Mouse (Mus musculus) WW6 (cell line): ENCODE data around the gene Rab13.
"Not testable (repeated sequence)": the region's sequence is repeated elsewhere in the genome, so short reads cannot be mapped to it uniquely, and the experiment has no call there.

Source experiments
- DNase-seq: peaks from one replicate; pipeline ENCODE4 v3.0.0-alpha.2; 2013; ENCODE audit warnings: low read depth, low spot score

Rab13 gene

DNA sequence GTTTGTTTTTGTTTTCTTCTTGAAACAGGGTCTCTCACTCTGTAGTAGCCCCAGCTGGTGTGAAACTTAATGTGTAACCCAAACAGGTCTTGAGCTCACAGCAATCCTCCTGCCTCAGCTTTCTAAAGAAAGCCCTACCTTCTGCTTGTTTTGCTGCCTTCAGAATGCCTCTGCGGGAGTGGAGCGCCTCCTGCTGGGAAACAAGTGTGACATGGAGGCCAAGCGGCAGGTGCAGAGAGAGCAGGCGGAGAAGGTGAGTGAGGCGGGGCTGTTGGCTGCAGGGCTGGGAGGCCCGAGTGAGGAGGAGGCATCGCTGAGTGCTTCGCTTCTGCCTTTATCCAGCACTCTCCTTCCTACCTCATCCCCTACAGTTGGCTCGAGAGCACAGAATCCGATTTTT, 10.8 kb downstream of the Rab13 start:
- DNase-seq = no peak

DNA sequence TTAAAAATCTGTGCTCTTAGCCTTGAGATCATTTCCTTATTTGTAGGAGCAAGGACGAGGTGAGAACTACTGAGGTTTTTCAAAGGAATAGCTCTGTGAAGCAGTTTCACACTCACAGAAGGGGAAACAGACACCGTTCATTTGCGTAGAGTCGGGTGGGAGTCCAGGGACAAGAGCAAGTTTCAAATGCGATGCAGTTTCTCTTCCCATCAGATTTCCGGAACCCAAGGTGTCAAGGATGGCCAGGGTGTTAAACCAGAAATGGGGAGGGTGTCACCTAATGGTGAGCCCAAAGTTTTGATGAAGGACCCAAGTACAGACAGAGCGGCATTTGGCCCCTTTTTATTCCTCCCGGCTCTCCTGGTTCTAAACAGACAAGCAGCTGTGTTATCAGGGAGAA, 17.6 kb downstream of the Rab13 start:
- no peak for DNase-seq

DNA sequence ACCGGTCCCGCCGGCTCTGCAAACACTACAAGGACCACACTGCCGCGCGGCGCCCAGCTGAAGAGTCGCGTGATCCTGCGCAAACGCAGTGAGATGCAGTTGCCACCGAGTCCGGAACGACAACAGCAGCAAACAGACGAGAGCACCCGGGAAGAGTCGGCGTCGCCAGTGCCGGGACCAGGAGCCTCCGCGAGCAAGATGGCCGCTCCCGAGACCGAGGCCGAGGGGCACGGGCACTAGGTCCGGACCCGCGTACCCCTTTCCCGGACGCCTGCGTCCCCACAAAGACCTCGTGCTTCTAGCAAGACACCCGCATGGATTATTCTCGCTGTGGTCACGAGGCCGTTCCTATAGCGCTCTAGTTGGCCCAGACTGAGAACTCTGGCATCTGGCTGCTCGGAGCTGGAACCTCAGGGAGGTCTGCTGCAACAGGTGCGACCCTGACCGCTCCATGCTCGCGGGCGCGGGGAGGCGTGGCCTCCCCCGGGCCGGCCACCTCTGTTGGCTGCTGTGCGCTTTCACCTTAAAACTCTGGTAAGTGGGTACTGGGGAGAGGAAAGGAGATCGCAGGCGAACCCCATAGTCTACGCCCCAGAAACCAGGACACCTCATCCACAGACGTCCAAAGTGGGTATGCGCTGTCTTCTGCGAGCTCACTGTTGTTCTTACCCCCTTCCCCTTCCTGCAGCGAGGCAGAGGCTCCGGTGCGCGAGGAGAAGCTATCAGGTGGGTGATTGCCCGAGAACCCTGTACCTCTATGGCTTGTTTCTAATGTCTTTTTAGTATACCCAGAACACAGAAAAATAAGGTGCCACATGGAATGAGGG, 18.2 kb downstream of the Rab13 start, which contains the start of gene Jtb:
Jtb (plus strand) TSS at position 91 of the 827 bp plus-strand sequence.
- peak; percentile 87 for DNase-seq

DNA sequence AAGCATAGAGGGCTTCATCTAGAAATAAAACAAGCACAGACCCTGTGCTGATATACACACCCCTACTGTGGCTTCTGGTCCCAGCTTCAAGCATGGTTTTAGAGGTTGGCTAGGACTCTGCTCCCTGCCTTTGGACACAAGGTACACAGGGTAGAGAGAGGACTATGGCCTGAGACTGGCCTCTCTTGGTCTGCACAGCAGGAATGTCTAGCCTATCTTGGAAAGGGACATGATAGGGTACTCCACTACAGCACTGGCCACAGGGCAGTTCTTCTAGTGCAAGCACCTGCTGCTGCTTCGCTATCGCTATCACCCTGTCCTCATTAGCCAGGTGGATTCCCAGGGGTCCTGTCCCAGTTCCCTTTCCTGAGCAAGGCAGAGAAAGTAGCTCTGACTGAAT, 27.8 kb downstream of the Rab13 start:
- no peak for DNase-seq

DNA sequence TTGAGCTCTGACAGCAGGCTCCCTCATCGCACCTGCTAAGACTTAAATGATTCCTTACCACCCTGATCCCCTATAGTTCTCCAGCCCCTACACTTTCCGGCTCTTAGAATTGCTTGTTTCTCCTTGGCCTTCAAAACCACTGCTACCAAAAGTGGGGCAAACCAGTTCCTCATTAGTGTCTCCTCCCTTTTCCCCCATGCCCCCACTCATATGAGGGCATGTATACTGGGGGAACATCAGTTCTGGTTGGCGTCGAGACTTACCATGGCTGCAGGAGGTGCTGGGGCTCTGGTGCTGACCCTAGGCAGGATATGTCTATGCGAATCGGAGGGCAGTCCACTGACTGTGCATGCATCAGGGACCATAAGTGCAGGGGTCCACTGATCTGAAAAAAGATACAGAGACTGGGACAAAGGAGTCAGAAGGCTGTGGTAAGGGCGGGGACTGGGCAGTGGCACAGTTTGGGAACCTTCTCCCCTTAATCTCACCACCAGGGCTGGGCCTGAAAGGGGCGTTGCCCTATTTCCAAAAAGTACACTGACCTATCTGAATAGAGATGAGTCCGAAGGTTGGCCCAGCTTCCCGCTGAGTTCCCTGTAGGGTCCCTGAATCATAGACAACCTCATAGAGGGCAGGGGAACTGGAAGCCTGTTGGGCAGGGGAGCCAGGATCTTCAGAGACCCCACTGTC, 28.3 kb downstream of the Rab13 start:
- DNase-seq = no peak

DNA sequence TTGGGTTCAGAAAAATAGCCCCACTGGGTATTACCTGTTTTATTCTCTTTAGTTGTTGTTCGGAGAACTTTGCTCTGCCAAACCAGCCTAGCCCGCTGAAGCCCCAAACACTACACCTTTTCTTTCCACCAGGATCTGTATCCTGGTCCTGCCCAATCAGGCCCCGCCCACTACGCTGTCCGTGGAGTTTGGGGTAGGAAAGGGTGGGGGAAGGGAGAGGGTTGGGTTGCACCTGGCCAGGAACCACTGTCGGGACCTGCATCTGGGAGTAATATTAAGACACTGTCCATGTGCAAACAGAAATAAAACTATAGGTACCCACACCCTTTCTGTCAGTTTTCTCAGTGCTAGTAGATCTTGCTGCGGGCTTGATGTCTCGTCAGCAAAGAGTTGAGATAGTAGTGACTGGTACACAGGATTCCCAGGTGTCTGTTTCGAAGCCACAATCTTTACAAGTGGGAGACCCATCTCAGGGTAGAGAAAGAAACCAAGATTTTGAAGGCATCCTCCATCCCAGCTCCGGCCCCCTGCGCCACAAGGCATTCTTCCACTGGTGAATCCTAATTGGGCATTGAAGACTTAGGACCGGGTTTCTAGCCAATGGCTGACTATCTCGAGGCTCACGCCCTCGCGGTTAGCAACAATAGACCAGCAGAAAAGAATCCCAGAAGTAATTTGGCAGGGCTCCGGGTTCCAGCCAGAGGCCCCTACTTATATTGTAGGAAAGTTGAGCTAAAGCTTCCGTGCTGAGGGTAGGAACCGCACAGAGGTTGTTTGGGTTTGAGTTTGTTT, 29.7 kb downstream of the Rab13 start, which contains the start of gene Creb3l4:
Creb3l4 (minus strand) TSS at position 529 of the 792 bp plus-strand sequence.
- no peak for DNase-seq

DNA sequence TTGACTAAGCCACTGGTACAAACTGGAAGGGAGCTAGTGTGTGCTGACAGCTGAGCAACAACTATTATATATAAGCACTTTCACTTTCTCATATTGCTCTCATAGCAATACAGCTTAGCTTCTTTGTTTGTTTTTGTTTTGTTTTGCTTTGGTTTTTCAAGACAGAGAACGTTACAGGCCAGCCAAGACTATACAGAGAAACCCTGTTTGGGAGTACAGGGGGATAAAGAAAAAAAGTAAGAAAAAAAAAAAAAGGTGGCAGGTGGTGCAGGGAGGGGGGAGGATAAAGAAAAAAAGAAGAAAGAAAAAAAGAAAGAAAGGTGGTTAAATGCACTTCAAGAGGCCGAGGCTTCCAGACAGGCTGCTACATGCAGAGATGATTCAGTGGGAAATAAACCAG, 31.9 kb downstream of the Rab13 start:
- DNase-seq = no peak

DNA sequence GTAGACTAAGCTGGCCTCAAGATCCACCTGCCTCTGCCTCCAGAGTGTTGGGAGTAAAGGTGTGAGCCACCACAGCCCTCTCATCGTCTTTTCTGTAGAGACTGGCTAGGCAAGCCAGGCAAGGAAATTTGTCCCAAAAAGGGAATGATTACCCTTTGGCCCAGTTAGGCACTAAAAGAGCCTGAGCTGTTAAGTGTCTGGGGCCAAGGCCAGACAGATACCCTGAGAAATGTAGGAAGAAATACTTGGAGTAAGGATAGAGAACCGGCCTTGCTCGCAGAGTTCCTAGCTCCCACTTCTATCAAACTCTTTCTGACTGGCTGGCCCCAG, 34.1 kb downstream of the Rab13 start:
- no peak for DNase-seq

DNA sequence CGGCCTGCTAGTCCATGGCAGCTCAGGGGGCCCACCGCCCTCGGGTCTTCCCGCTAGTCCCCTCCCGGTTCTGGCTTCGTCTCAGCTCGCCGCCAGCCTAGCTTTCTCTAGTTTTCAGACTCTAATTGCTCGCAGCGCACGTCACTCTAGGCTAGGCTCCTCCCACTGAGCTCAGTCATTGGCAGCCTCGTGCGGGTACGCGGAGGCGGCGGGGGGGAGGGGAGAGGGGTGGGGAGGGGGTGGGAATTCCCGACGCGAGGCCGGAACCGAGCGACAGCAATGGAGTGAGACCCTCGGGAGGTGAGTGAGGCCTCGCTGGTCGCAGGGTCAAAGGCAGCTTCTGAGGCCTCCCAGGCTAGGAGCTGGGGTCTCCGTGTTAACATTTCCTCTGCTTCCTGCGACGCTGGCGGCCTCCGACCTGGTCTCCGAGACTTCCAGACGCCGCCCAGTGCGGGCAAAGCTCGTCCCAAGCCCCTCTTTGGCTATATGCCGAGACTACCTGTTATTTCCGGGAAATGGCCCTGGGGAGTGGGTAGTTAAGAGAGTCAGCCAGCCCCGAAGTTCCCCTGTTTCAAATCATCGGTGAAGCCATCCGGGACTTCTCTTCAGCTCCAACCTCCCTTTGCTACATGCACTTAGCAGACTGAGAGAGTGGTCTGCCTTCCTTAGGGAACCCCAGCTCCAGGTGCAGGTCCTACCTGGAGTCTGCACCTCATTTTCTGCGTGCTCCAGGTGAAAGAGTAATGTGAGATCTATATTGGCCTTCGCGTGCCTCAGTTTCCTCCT, 34.7 kb downstream of the Rab13 start, which contains the start of gene Slc39a1:
Slc39a1 (plus strand) TSS at position 213 of the 786 bp plus-strand sequence.
- peak; percentile 78 for DNase-seq

DNA sequence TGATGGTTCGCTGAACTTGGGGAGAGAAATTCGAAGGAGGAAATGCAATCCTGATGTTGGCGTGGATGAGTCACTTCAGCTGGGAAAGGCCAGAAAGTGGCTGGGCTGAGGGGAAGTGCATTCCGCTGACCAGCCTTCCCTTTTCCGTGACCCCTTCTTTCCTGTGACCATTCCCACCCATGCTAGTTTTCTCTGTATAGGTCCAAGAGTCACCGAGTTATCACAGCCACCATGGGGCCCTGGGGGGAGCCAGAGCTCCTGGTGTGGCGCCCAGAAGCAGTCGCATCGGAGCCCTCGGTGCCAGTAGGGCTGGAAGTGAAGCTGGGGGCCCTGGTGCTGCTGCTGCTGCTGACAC, 35.2 kb downstream of the Rab13 start:
- DNase-seq = no peak

DNA sequence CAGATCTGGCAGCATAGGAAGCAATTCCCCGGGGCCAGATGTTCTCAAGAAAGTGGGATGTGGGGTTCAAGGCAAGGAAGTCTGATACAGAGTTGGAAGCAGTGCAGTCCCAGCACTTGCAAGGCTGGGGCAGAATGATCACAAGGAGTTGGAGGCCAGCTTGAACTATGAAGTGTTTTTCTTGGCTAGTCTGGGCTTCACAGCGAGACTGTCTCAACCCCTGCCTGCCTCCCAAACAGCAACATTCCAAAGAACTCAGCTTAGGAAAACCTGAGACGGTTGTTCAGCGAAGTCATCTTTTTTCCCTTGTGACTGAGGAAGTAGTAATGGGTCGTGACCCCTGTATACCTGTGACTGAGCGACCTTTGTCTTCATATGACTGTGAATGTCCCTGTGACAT, 37.3 kb downstream of the Rab13 start:
- no peak for DNase-seq

DNA sequence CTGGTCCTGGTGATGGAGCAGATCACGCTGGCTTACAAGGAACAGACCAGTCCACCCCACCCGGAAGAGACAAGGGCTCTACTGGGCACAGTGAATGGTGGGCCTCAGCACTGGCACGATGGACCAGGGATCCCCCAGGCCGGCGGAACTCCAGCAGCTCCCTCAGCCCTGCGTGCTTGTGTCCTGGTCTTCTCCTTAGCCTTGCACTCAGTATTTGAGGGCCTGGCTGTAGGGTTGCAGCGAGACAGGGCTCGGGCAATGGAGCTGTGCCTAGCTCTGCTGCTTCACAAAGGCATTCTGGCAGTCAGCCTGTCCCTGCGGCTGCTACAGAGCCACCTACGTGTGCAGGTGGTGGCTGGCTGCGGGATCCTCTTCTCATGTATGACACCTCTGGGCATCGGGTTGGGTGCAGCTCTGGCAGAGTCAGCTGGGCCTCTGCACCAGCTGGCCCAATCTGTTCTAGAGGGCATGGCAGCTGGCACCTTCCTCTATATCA, 38.3 kb downstream of the Rab13 start:
- not testable (repeated sequence) for DNase-seq

DNA sequence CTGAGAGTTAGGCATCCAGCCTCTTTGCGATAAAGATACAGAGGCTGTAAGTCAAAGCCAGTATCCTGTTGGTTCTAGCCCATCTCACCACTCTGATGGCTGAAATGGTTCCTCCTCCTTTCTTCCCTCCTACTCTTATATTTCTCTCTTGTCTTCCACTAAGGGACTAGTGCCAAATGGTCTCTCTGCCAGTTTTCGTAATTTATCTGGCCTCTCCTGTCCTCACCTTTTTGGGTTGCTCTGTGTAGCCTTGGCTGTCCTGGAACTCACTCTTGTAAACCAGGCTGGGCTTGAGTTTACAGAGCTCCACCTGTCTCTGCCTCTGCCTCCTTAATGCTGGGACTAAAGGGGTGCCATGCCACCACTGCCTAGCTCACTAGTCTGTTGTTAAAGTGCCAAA, 39.2 kb downstream of the Rab13 start:
- DNase-seq = not testable (repeated sequence)

DNA sequence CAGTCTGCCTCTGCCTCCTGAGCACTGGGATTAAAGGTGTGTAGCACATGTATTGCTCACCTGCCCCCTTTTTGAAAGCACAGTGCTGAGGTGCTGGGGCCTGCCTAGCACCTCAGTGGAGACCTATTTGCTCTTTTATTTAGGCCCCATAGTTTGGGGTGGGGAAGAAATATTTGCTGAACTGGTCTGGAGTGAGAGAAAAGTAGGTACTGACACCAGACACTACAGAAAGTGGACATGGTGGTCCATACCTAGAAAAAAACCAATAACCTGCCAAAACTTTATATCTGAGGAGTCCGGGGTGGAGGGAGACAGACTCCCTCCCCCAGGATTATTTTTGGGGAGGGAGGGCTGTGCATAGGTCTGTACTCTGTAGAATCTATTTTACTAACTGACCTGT, 39.7 kb downstream of the Rab13 start:
- not testable (repeated sequence) for DNase-seq

DNA sequence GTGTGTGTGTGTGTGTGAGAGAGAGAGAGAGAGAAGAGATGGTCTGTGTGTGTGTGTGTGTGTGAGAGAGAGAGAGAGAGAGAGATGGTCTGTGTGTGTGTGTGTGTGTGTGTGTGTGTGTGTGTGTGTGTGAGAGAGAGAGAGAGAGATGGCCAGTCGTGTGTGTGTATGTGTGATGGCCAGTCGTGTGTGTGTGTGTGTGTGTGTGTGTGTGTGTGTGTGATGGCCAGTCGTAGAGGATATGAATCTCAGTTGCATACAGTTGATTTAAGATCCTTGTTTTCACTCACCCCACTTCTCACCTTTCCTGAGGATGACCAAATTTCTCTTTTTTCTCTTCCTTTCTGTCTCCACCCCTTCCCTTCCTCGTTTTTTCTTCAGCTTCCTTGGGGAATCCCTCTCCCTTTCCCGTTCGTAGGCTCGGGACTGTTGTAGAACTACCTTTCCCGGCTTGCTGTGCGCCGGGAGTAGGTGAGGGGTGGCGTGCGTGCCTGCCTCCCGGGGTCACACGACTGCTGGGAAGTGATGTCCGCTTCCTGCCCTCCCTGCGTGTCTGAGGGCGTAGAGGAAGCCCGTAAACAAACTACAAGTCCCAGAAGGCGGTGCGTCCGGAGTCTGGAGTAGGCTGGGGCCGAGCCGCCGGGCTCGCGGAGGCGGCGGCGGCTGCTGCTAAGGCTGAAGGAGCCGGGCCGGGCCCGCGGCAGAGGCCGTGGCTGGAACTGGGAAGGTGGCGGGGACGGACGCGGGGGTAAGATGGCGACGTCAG, 40.3 kb downstream of the Rab13 start, which contains the start of gene Crtc2:
Crtc2 (plus strand) TSS at position 511 of the 766 bp plus-strand sequence.
- peak; percentile 93 for DNase-seq

DNA sequence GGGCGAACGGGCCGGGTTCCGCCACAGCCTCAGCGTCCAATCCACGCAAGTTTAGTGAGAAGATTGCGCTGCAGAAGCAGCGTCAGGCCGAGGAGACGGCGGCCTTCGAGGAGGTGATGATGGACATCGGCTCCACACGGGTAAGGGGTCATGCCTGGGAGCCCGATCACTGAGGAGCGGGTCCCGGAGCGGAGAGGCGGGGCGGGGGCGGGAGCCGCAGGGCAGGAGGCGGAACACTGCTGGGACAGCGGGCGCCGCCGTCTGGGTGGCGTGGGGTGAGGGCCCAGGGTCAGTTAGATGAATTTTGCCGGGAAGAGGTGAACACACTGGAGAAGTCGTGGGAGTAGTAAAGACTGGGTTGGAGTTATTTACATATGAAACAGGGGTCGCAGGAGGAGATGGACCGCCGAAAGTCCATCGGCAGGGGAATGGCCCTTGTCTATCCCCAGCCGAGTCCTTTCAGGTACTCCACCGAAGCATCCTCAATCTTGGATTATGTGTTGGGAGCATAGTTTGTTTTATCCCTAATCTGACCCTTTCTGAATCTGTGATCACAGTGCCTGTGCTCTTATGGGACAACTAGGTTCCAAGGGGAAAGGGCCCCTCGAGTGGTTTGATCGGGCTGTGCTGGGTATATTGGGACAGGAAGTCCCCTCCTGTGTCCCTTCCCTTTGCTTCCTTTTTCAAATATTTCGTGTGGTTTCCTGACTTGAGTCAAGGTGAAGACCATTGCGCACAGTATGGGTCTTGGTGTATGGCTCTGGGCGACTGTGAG, 41.1 kb downstream of the Rab13 start:
- no peak for DNase-seq

DNA sequence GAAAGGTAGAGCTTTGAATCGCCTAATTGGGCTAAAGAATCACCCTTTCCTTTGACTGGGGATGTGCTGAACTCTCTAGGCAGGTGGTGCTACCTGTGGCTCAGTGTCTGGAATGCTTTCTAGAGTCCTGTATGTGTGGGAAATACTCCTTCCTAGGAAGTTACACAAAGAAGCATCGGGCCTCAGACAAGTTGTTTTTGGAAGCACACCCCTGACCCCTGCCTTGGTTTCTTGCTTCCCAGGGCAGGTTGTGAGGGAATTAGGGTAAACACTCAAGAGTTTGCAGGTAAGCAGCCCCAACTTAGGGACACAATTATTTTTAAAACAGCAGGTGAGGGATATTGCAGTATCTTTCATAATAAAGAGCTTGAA, 41.7 kb downstream of the Rab13 start:
- DNase-seq = no peak

DNA sequence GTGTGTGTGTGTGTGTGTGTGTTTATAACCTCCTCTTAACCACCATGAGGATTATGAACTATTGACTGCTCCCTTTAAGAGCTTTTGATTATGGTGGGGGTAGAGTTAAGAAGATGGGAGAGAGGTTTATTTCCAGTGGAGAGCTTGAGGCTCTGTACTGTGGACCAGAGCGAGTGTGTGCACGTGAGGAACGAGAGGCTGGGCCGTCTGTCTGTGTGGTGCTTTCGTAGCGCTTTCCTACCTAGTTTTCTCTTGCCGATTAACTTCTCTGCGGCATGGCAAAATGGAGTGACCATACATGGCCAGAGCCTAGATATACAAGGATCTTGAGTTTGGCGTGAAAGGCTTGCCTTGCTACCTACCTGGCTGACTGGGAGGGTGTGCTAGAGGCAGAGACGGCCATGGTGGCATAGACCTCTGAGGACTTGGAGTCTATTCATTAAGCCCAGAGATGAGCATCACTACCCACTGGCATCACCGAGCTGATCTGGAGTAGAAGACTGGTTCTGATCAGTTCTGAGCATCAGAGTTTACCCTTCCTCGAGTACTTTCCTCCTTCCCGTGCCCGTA, 42.4 kb downstream of the Rab13 start:
- no peak for DNase-seq
